Mouse (Mus musculus): ENCODE measurements around the gene Gstt4.

Gstt4 gene

GRCm38 (mm10) chr10:75851076-75851475, 28.7 kb upstream of the Gstt4 start:
- CTCF ChIA-PET, result interaction anchor here (0.6 to 11.3 kb wide), 39 partner anchors 9 to 1243 kb away, joined by 3 to 126 read pairs (median 4); partner anchors contain the start of genes Gstt2 (in 3 of the 4), Ddt (in 2 of the 4) and Mif (in 1 of the 4)

GRCm38 (mm10) chr10:75848382-75848781, 26.0 kb upstream of the Gstt4 start:
- ChIA-PET POLR2A (interaction anchor here (0.5 to 11.8 kb wide), 16 partner anchors 9 to 87 kb away, joined by 3 to 189 read pairs (median 3); partner anchors contain the start of genes Gstt2 (in 3 of the 4), Mif (in 2 of the 4), Chchd10 (in 1 of the 4) and Ddt (in 1 of the 4)), CTCF (interaction anchor here (0.6 to 11.3 kb wide), 6 partner anchors 13 to 885 kb away, joined by 3 to 126 read pairs (median 6); partner anchors contain the start of gene Gstt2 (in 2 of the 4))

More at GRCm38 (mm10) chr10:75851076-75851475, 28.7 kb upstream of the Gstt4 start:
- POLR2A ChIA-PET, result interaction anchor here (0.6 to 11.8 kb wide), 57 partner anchors 9 to 288 kb away, joined by 3 to 189 read pairs (median 4); partner anchors contain the start of genes Gstt2 (in 4 of the 4), Cabin1 (in 3 of the 4), Ddt (in 3 of the 4) and Mif (in 3 of the 4)

- ChIA-PET CTCF (interaction anchor here in 2 of 4 experiments (0.6 to 11.3 kb wide), 3 partner anchors 10 to 401 kb away, joined by 5 to 126 read pairs (median 14); partner anchors contain the start of gene Gstt2 (in 1 of the 2)), POLR2A (interaction anchor here in 2 of 4 experiments (0.7 to 11.8 kb wide), 5 partner anchors 10 to 280 kb away, joined by 3 to 189 read pairs (median 4); partner anchors contain the start of gene Gstt2 (in 2 of the 2))
Observed at GRCm38 (mm10) chr10:75845306-75845930, 23.1 kb upstream of the Gstt4 start.

- POLR2A ChIA-PET, result interaction anchor here in 3 of 4 experiments (0.5 to 11.8 kb wide), 9 partner anchors 9 to 528 kb away, joined by 3 to 189 read pairs (median 4); partner anchors contain the start of genes Gstt2 (in 2 of the 3) and Adora2a (in 1 of the 3)
- CTCF ChIA-PET, result interaction anchor here in 2 of 4 experiments (0.6 to 11.3 kb wide), 5 partner anchors 9 to 402 kb away, joined by 3 to 126 read pairs (median 5); partner anchors contain the start of gene Gstt2 (in 1 of the 2)
Observed at GRCm38 (mm10) chr10:75844800-75845199, 22.5 kb upstream of the Gstt4 start.

- CTCF ChIA-PET, result interaction anchor here in 2 of 4 experiments (1.1 to 1.3 kb wide), 2 partner anchors 95 to 100 kb away, joined by 3 read pairs; no protein-coding TSS in a partner anchor
- POLR2A ChIA-PET, result interaction anchor here in 3 of 4 experiments (0.8 to 11.8 kb wide), 3 partner anchors 8 to 39 kb away, joined by 4 to 172 read pairs (median 4); partner anchors contain the start of gene Gstt2 (in 1 of the 3)
Observed at GRCm38 (mm10) chr10:75843898-75844297, 21.6 kb upstream of the Gstt4 start.

GRCm38 (mm10) chr10:75839092-75839491, 16.7 kb upstream of the Gstt4 start:
- POLR2A ChIA-PET, result interaction anchor here in 3 of 4 experiments (0.5 to 9.6 kb wide), 16 partner anchors 11 to 204 kb away, joined by 3 to 189 read pairs (median 11); partner anchors contain the start of genes Ddt (in 2 of the 3) and Mif (in 2 of the 3)

GRCm38 (mm10) chr10:75837248-75837759, 15.0 kb upstream of the Gstt4 start, which contains the start of gene Gstt2:
TSS of gene Gstt2 (minus strand) at chr10:75837424.
- ChIA-PET CTCF (interaction anchor here (0.6 to 9.7 kb wide), 35 partner anchors 11 to 251 kb away, joined by 3 to 126 read pairs (median 4); partner anchors contain the start of genes Cabin1 (in 2 of the 4), Ddt (in 1 of the 4), Mif (in 1 of the 4) and Smarcb1 (in 1 of the 4)), POLR2A (interaction anchor here (0.7 to 9.6 kb wide), 67 partner anchors 8 to 325 kb away, joined by 3 to 189 read pairs (median 5); partner anchors contain the start of genes Ddt (in 3 of the 4), Mif (in 3 of the 4), Cabin1 (in 2 of the 4) and Chchd10 (in 2 of the 4))

More at GRCm38 (mm10) chr10:75839092-75839491, 16.7 kb upstream of the Gstt4 start:
- CTCF ChIA-PET, result interaction anchor here in 3 of 4 experiments (0.6 to 9.7 kb wide), 3 partner anchors 11 to 34 kb away, joined by 3 to 126 read pairs (median 7); no protein-coding TSS in a partner anchor

GRCm38 (mm10) chr10:75835761-75836531, 13.6 kb upstream of the Gstt4 start:
- ChIA-PET CTCF (interaction anchor here (0.5 to 9.7 kb wide), 25 partner anchors 14 to 268 kb away, joined by 3 to 126 read pairs (median 4); partner anchors contain the start of genes Cabin1 (in 2 of the 4), Ddt (in 2 of the 4), Gstt1 (in 1 of the 4) and Gstt4 (in 1 of the 4)), POLR2A (interaction anchor here in 3 of 4 experiments (0.6 to 9.6 kb wide), 70 partner anchors 14 to 953 kb away, joined by 3 to 189 read pairs (median 8); partner anchors contain the start of genes Mif (in 3 of the 3), Mmp11 (in 3 of the 3), Cabin1 (in 2 of the 3) and Ddt (in 2 of the 3))

GRCm38 (mm10) chr10:75835307-75835706, 13.0 kb upstream of the Gstt4 start:
- ChIA-PET POLR2A (interaction anchor here in 3 of 4 experiments (0.6 to 9.6 kb wide), 75 partner anchors 9 to 954 kb away, joined by 3 to 189 read pairs (median 5); partner anchors contain the start of genes Cabin1 (in 3 of the 3), Mif (in 3 of the 3), Mmp11 (in 3 of the 3) and Chchd10 (in 2 of the 3)), CTCF (interaction anchor here in 3 of 4 experiments (0.5 to 9.7 kb wide), 19 partner anchors 13 to 200 kb away, joined by 3 to 126 read pairs (median 4); partner anchors contain the start of genes Cabin1 (in 2 of the 3), Ddt (in 2 of the 3), Gstt1 (in 1 of the 3) and Gstt4 (in 1 of the 3))

GRCm38 (mm10) chr10:75834721-75835120, 12.4 kb upstream of the Gstt4 start:
- POLR2A ChIA-PET, result interaction anchor here in 3 of 4 experiments (0.6 to 9.6 kb wide), 77 partner anchors 9 to 325 kb away, joined by 3 to 189 read pairs (median 5); partner anchors contain the start of genes Cabin1 (in 3 of the 3), Gm20441 (in 3 of the 3), Mif (in 3 of the 3) and Mmp11 (in 3 of the 3)
- CTCF ChIA-PET, result interaction anchor here (0.7 to 9.7 kb wide), 22 partner anchors 9 to 249 kb away, joined by 3 to 126 read pairs (median 4); partner anchors contain the start of genes Ddt (in 3 of the 4), Cabin1 (in 2 of the 4), Gstt1 (in 1 of the 4) and Gstt4 (in 1 of the 4)

- ChIA-PET CTCF (interaction anchor here (0.9 to 9.7 kb wide), 15 partner anchors 8 to 248 kb away, joined by 3 to 126 read pairs (median 5); partner anchors contain the start of genes Ddt (in 3 of the 4), Cabin1 (in 1 of the 4), Ggt5 (in 1 of the 4) and Gstt4 (in 1 of the 4)), POLR2A (interaction anchor here in 3 of 4 experiments (0.6 to 9.6 kb wide), 51 partner anchors 8 to 301 kb away, joined by 3 to 189 read pairs (median 6); partner anchors contain the start of genes Cabin1 (in 3 of the 3), Gm20441 (in 3 of the 3), Mif (in 3 of the 3) and Mmp11 (in 3 of the 3))
Observed at GRCm38 (mm10) chr10:75834250-75834649, 11.9 kb upstream of the Gstt4 start.

GRCm38 (mm10) chr10:75833456-75834080, 11.2 kb upstream of the Gstt4 start:
- POLR2A ChIA-PET, result interaction anchor here in 3 of 4 experiments (0.6 to 9.6 kb wide), 37 partner anchors 8 to 300 kb away, joined by 3 to 189 read pairs (median 6); partner anchors contain the start of genes Gm20441 (in 3 of the 3), Mif (in 3 of the 3), Mmp11 (in 3 of the 3) and Cabin1 (in 2 of the 3)
- CTCF ChIA-PET, result interaction anchor here (0.7 to 9.7 kb wide), 22 partner anchors 12 to 1503 kb away, joined by 3 to 126 read pairs (median 6); partner anchors contain the start of genes Ddt (in 2 of the 4), Cabin1 (in 1 of the 4), Ggt5 (in 1 of the 4) and Gm20441 (in 1 of the 4)

GRCm38 (mm10) chr10:75832272-75832895, 10.0 kb upstream of the Gstt4 start:
- ChIA-PET CTCF (interaction anchor here (0.5 to 9.7 kb wide), 68 partner anchors 9 to 816 kb away, joined by 3 to 126 read pairs (median 4); partner anchors contain the start of genes Cabin1 (in 4 of the 4), Ddt (in 3 of the 4), Gm20441 (in 2 of the 4) and Ggt1 (in 1 of the 4)), POLR2A (interaction anchor here (0.6 to 9.6 kb wide), 21 partner anchors 10 to 273 kb away, joined by 3 to 189 read pairs (median 5); partner anchors contain the start of genes Ddt (in 3 of the 4), Cabin1 (in 2 of the 4), Gm867 (in 2 of the 4) and Mif (in 2 of the 4))

GRCm38 (mm10) chr10:75830275-75830670, 7.9 kb upstream of the Gstt4 start:
- ChIA-PET POLR2A (interaction anchor here in 1 of 4 experiments (1.3 kb wide), 1 partner anchor 62 kb away, joined by 4 read pairs; no protein-coding TSS in a partner anchor), CTCF (interaction anchor here in 2 of 4 experiments (0.6 to 1.0 kb wide), 3 partner anchors 57 to 198 kb away, joined by 3 to 5 read pairs (median 5); partner anchors contain the start of gene Ddt (in 1 of the 2))
